Mouse (Mus musculus) urinary bladder, postnatal 14 days (tissue): ENCODE data around the gene Gm3285.
A peak's percentile ranks its signal among the peaks of the same experiment; 100 is the strongest.

Source experiments
- DNase-seq: peaks from one replicate; pipeline ENCODE4 v3.0.0; 2021; ENCODE audit warnings: low spot score

The Gm3285 gene

DNA sequence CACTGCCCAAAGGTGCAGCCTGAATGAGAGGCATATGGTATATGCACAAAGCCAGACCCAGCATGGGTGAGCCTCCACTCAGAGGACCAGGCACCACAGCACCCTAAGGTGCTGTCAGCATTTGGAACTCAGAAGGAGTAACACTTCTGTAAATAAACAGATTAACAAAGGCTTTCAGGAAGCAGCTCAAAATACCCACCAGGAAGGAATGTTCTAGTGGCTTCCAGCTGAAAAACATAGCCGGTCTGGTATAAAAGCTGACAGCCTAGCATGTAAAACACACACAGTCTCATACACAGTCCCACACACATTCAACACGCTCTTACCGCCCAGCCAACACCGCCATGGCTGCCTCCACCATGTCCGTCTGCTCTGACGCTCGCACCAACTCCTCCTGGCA lies at the start of gene Gm3285:
Gm3285 (plus strand) TSS at position 301 of the 400 bp plus-strand sequence.
- DNase-seq: no peak

DNA sequence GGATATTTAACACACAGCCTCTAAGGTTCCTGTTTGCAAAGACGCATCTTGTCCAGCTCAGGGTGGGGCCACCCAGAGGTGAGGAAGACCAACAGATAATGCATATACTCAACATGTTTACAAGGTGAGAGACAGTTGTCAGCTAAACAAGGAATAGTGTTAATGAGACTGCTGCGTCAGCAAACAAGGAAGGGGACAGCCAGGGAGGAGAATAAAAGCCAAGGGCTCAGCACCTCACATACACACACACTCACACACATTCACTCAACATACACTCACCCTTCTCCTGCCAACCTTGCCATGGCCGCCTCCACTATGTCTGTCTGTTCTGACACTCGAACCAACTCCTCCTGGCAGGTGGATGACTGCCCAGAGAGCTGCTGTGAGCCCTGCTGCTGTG lies 47.4 kb upstream of the Gm3285 start, which contains the start of gene Gm2696:
Gm2696 (plus strand) TSS at position 301 of the 400 bp plus-strand sequence.
- no peak for DNase-seq

DNA sequence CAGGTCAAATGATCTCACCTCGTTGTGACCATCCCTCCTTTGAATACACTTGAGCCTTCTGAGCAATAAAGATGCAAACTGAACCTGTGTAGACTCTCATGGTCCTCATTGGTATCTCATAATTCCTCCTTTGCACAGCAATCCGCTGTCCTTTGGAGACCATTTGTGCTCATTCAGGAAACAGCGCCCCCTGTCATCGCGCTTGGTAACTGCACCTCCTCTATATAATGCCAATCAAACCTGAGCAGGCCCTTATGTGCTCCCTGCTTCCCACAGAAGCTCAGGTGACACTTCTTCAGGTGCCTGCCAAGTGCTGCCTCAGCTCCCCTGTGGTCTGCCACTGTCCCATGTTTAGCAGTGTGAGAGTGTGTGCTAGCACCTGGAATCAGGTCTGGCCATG lies 46.3 kb upstream of the Gm3285 start:
- peak; percentile 16 for DNase-seq

DNA sequence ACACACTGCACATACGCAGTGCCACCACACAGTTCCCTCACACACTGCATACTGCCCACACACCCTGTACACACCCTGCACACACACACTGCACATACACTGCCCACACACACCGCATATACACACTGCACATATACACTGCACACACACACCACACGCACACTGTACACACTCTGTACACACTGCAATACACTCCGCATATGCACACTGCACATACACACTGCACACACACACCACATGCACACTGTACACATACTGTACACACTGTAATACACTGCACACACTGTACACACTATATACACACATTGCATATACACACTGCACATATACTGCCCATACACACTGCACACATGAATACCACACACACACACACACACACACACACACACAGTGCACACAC lies 43.3 kb upstream of the Gm3285 start:
- no peak for DNase-seq

DNA sequence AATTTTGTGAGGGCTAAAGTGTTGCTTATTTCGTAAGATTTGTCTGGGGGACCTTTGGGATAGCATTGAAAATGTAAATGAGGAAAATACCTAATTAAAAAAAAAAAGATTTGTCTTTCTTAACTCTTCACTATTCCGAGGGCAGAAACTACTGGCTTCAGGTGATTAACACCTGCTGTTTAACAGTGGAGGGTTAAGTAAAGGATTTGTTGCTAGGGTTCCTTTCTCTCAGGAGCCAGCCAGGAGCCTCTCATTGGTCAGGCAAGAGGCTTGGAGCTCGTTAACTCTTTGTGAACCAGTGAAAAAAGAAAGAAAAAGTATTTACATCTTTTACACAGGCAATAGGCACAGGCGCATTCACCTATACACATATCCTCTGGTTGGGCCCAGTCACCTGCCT lies 42.6 kb upstream of the Gm3285 start:
- no peak for DNase-seq

DNA sequence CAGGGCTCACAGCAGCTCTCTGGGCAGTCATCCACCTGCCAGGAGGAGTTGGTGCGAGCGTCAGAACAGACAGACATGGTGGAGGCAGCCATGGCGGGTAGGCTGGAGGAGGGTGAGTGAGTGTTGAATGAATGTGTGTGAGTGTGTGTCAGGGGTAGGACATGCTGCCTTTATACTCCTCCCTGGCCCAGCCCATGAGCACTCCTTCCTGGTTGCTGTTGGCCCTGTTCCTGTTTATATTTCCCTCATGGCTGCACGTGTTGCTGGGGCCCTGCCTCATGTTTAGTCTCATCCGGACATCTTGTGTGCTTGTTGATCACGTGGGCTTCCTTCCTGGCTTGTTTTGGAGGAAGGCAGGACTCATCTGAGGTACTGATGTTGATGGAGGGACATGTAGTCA lies 34.8 kb upstream of the Gm3285 start, which contains the start of gene Krtap10-4:
Krtap10-4 (minus strand) TSS at position 145 of the 400 bp plus-strand sequence.
- no peak for DNase-seq

DNA sequence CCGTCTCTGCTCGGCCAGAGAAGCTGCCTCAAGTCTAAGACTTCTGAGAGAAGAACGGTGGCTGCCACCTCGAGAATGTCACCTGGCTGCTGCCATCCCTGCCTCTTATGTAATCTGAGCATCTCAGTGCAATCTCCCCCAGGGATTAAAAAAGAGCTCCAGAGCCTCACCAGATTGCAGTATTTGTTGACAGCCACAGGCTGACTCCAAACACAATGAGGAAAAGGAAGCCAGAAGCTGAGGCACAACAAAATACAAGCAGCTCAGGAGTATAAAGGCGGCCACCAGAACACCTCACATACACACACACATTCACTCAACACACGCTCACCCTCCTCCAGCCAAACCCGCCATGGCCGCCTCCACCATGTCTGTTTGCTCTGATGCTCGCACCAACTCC lies 26.1 kb upstream of the Gm3285 start, which contains the start of gene Krtap10-10:
Krtap10-10 (plus strand) TSS at position 301 of the 400 bp plus-strand sequence.
- no peak for DNase-seq

DNA sequence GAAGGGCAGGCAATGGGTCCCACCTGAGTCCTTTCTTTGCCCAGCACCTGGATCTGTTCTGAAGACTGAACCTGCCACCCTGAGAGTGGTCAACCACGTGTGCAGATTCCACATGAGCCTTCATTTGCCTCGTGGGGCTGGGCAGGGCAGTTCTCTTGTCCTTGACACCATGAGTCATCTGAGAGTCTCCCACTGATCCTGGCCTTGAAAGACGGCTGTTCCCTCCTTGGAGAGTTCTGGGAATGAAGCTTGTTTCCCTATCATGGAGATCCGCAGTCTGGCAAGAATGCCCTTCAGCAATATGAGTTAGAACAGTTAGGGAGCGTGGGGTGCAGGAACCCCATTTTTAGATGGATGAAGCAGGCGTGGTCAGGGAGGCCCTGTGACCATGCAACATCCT lies 22.8 kb upstream of the Gm3285 start:
- DNase-seq: no peak

DNA sequence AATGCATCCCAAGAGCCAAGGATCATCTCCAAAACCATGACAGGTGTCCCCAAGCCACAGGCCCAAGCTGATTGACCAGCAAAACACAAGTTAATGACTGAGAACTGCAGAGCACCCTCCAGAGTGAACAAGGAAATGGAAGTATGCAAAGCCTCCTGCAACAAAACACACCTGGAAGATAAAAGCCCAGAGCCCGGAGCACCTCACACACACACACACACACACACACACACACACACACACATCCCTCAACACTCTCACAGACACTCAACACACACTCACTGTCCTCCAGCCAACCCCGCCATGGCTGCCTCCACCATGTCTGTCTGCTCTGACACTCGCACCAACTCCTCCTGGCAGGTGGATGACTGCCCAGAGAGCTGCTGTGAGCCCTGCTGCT lies 15.3 kb upstream of the Gm3285 start, which contains the start of gene Gm36176:
Gm36176 (plus strand) TSS at position 301 of the 400 bp plus-strand sequence.
- no peak for DNase-seq

DNA sequence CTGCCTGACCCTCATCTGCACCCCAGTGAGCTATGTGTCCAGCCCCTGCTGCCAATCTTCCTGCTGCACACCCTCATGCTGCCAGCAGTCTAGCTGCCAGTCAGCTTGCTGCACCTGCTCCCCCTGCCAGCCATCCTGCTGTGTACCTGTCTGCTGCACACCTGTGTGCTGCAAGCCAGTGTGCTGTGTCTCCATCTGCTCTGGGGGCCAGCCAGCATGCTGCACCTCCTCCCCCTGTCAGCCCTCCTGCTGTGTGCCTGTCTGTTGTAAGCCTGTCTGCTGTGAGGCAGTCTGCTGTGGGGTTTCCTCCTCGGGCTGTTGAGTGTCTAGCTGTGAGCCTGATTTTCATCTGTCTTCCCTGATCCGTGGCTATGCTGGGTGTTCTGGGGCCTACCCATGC lies 14.8 kb upstream of the Gm3285 start:
- no peak for DNase-seq

DNA sequence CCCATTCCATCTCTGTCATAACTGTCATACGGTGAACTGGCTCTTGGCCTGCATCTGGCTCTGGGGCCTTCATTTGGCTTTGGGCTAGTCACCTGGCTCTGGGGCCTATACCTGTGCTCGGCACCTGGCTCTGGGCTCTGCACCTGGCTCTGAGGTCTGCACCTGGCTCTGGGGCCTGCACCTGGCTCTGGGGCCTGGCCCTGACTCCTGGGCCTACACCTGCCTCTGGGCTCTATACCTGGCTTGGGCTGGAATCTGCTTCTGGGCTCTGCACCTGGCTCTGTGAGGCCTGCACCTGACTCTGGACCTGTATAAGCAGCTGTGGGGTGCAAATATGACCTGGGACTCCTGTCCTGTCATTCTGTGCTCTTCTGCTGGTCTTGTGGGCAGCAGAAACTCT lies 14.2 kb upstream of the Gm3285 start:
- no peak for DNase-seq

DNA sequence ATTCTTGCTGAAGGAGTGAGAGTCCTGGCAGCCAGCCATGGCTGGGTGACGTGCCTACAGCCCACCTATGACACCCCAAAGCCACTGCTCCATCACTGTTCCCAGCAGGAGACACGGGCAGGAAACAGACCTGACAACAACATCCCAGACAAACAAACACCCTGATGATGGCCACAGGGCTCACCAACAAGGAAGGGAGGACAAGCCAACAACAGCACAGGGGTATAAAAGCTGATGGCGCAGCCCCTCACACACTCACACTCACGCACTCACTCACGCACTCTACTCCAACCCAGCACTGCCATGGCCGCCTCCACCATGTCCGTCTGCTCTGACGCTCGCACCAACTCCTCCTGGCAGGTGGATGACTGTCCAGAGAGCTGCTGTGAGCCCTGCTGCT lies 9.2 kb upstream of the Gm3285 start, which contains the start of gene Gm10318:
Gm10318 (plus strand) TSS at position 301 of the 400 bp plus-strand sequence.
- no peak for DNase-seq

DNA sequence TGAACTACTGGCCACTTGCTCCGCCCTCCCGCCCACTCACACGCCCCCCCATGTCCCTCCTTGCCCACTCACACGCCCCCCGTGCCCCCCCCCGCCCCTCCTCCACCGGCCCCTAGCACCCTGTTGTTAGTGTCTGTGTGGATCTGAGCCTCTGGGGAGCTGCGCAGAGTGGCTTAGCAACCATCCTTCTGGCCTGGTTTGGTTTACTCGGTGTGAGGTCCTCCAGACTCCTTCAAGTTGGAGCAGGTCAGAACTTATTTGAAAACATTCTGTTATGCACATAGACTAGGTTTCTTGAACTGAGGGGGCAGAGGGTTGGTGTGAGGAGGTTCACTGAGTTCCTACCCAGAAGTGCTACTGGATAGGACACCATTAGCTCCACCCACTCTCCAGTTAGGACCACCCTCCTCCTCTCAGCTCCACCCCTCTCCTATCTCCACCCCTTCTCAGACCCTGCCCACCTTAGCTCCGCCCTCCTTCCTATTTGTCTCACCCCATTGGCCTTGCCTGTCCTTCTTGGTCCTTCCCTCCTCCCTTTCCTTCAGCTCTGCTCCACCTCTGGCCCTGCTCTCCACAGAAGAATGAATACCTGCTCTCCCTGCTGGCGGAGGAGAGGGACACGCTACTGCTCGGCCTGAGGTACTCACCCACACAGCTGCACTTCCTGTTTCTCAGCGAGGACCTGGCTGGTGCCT lies 2.4 kb downstream of the Gm3285 start:
- DNase-seq: peak; percentile 84

DNA sequence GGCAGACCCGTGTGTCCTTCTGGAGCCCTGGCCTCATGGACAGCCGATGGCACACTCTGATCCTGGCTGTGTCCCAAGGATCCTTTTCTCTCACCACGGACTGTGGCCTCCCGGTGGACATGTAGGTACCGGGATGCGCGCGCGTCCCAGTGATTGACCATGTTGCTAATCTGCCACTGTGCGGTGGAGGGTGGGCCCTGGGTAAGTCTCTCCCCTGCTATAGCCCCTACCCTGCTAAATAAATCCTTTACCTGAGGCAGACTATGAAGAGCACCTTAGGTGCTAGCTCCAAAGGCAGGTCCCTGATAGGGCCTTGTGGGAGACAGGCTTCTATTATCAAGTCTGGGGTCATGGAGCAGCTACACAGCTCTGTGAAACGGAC lies 3.0 kb downstream of the Gm3285 start:
- no peak for DNase-seq

DNA sequence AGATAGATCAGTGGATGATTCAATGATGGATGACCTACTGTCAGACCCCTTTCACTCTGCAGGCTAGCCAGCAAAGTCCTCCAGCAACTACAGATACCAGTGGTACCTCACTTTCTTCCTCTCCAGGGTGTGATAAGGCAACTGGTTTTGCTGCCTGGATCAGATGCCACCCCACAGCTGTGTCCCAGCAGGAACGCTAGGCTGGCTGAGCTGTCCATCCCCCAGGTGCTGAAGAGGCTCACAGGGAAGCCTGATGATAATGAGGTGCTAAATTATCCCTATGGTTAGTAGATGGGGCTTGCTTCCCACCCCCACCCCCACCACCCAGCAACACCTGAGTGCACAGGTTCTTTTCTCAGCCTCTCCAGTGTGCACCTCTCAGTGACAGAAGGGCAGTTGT lies 5.8 kb downstream of the Gm3285 start:
- DNase-seq: no peak

DNA sequence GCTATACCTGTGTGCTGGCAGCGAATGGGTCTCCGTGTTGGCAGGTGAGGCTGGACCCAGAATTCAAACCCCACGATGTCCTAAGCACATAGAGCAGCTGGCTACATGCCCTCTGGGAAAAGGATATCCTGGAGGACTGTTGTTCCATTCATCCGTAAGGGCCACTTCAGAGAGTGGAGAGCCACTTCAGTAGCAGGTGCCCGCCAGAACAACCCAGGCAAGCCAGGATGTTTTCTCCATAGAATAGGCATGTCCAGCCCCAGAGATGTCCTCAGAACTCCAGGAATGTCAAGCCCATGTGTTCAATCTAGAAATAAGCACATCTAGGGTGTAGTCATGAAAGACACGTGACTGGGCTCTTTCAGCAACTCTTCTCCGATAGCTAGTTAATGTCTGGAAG lies 7.9 kb downstream of the Gm3285 start:
- DNase-seq: no peak

DNA sequence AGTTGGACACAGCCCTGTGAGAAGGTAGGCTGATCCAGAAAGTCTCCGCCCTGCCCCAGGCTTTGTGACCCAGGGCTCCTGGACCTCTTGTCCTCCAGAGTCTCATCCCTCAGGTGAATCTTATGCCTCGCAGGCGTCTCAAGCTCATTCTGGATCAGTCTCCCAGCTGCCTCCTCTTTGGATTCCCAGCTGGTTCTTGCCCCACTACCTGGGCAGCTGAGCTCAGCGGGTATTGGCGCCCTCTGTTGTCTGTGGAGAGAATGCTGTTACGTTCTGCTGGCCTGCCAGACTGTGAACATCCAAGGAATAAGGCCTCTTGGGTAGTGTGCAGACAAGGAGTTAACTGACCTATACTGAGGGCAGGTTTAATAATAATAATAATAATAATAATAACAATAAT lies 17.2 kb downstream of the Gm3285 start:
- DNase-seq: peak; percentile 51

DNA sequence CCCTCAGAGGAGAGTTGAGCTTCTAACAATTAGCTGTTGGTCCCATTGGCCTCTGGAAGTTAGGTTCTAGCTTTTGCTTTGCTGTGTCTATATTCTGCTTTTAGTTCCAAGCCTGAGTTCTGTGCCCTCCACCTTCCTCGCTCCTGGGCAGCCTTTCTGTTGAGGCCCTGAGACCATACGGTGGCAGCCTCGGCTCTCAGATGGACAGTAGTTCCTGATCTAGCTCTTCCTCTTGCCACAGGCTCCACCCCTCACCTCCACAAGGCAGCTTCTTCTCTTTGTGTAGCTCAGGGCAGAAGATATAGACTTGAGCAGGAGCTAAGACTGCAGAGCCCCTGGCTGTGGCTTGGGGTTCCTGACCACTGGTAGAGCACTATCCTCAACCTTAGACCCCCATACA lies 18.5 kb downstream of the Gm3285 start:
- no peak for DNase-seq

DNA sequence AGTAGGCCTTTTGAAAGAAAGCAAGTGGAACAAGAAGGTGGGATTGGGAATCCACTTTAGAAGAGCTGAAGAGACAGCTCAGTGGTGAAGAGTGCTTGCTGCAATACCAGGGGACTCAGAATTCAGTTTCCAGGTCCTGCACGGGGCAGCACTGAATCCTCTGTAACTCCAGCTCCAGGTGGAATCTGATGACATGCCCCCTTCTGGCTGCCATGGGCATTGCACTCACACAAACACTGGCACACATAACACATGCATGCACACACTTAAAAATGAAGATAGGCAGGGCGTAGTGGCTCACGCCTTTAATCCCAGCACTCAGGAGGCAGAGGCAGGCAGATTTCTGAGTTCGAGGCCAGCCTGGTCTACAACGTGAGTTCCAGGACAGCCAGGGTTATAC lies 20.8 kb downstream of the Gm3285 start:
- no peak for DNase-seq

DNA sequence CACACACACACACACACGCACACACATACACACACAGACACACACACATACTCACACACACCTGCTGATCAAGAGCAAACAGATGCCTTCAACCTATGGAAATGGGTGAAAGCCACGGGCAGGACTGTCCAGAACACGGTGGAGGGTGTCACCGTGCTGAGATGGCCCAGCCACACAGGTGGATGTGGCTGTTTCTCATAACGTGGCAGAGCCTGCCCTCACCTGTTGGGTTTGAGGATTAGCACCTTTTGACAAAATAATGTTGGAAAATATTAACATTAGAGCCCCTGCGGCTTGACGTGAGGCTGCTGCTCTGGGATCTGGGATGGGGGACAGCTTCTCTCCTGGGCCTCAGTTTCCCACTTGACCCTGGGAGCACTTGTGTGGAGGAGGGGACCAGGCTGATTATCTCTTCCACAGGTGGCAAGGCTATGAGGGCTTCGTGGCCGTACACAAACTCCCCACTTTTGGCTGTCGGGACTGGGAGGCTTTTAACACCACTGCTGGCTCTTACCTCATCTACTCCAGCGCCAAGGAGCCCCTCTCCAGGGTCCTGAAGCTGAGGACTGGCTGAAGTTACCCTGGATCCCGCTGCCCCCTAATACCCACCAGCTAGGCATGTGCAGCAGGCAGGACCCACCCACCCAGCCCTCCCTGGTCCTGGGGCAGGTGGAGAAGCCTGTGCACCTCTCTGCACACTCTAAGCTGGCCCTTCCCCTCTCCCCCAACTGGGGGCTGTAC lies 24.4 kb downstream of the Gm3285 start:
- DNase-seq: no peak

DNA sequence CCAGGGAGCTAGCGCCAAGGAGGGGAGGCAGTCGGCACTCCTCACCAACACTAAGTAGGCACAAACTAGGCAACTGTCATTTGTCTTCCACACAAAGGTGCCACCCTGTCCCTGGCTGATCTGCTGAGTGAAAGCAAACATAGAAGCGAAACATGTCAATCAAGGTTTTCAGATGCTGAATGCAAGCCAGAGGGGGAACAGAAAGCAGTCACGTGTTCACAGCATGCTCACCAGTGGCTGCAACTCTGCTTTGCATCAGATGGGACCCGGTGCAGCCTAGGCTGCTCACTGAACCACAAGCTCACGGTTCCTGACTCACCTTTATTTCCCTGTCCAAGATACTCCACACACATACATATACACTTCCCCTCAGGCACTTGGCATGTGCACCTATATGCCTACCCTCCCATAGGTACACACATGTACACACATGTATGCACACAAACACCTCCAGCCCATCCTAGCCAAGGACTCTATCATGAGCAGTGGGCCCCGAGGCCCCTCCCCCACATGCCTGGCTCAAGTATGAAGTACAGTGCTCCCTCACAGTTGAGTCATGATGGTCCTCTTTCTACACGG lies 29.3 kb downstream of the Gm3285 start:
- no peak for DNase-seq

DNA sequence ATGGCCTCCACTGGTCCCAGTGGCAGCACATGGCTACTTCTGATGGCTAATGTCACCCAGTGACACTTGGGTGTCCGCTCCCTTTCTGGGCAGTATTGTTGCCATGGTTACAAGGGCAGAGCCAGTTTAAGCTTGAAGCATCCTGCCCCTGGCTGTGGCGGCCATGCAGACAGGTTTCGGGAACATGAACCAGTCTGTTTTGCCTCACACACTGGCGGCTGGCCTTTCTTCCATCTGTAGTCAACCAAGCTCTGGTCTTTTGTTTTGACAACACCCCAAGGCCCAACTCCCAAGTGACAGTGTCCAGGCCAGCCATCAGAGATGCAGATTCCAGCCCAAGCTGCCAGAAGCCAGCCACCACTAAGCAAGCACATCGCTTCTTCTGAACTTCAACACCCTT lies 33.8 kb downstream of the Gm3285 start:
- DNase-seq: no peak

DNA sequence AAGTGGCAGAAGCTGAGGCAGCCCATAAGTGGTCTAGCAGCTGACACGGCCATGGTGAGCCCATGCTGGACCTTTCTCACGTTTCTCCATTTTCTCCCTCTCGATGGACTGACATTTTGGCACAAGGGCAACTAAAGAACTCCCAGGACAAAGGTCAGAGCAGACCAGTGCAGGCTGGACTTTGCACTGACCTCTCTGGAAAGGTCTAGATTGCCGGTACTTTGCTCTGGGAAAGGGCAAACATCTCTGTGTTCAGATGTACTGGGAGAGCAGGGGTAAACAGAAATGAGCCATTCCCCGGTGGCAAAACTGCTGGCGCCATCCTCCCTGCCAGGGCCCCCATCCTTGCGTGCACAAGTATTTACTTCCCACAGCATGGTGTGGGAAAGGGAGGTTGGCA lies 38.4 kb downstream of the Gm3285 start:
- DNase-seq: no peak
